Mouse (Mus musculus) intestine, postnatal 0 days (tissue): ENCODE measurements around the gene Tesk2. TPM values are rescaled to one million over a fixed set of nuclear protein-coding genes. Genes with fewer than 3 reads are reported as not detected.

Experiments
- ATAC-seq: fragments of 200-750 bp; cut with Nextera tagmentation; 2 replicates; pipeline ENCODE4 v1.8.0; 2017; ENCODE audit warnings: mild to moderate bottlenecking, moderate TSS enrichment, moderate library complexity
- H3K27ac ChIP-seq: fragments of 300-500 bp; sonication (generic); 2 replicates; pipeline ENCODE4 v1.5.1; 2014; ENCODE audit warnings: mild to moderate bottlenecking, low read depth, low read length, moderate library complexity
- H3K27me3 ChIP-seq: fragments of 300-500 bp; sonication (generic); replicated peaks from 2 replicates; pipeline ENCODE4 v1.6.1; 2014; ENCODE audit warnings: low read length, mixed read lengths; ENCODE audit not compliant: control insufficient read depth, insufficient read depth
- H3K36me3 ChIP-seq: fragments of 300-500 bp; sonication (generic); 2 replicates; pipeline ENCODE4 v1.6.1; 2014; ENCODE audit warnings: mild to moderate bottlenecking, moderate library complexity; ENCODE audit not compliant: control insufficient read depth, insufficient read depth
- H3K4me1 ChIP-seq: fragments of 300-500 bp; sonication (generic); replicated peaks from 2 replicates; pipeline ENCODE4 v1.6.1; 2014; ENCODE audit warnings: antibody characterized with exemption, low read length, mixed read lengths; ENCODE audit not compliant: control insufficient read depth, insufficient read depth
- H3K4me2 ChIP-seq: fragments of 300-500 bp; sonication (generic); replicated peaks from 2 replicates; pipeline ENCODE4 v1.6.1; 2014; ENCODE audit warnings: low read depth, mild to moderate bottlenecking, moderate library complexity
- H3K4me3 ChIP-seq: fragments of 300-500 bp; sonication (generic); 2 replicates; pipeline ENCODE4 v1.5.1; 2014; ENCODE audit warnings: low read depth, low read length
- H3K9ac ChIP-seq: fragments of 300-500 bp; sonication (generic); 2 replicates; pipeline ENCODE4 v1.6.1; 2014; ENCODE audit warnings: mild to moderate bottlenecking, low read depth, low read length
- H3K9me3 ChIP-seq: fragments of 300-500 bp; sonication (generic); 2 replicates; pipeline ENCODE4 v1.6.1; 2016; ENCODE audit warnings: mixed run types; ENCODE audit not compliant: control insufficient read depth
- CTCF ChIP-seq: sonication (generic); IDR thresholded peaks from 2 replicates; pipeline ENCODE4 v1.5.1; 2016; ENCODE audit warnings: low read depth, mild to moderate bottlenecking, control low read depth, antibody characterized with exemption, moderate library complexity
- WGBS: fragments of 180-500 bp; shearing (Covaris S2); extraction: QIAGEN DNeasy Blood & Tissue Kit; methylation state at CpG from one replicate; pipeline ENCODE4 v1.1.7; 2014; 5-methylcytosine and 5-hydroxymethylcytosine counted together
- polyA plus RNA-seq: library from polyadenylated mRNA; unstranded; fragments of >200 nt; fragmentation: Nextera tagmentation; extraction: Ambion mirVana; gene quantifications from 2 replicates; pipeline ENCODE4 v1.2.1, GENCODE M21; 2015

Tesk2 gene
- polyA plus RNA-seq, 1 experiment from 2014 or later = 6.6 TPM

GRCm38 (mm10) chr4:116840841-116841240 lies 120.1 kb downstream of the Tesk2 start:
- Histone ChIP-seq H3K4me3 (no peak overlapping the region), H3K36me3 (no peaks in the 10 kb centered on the region), H3K9ac (no peak overlapping the region), H3K4me2 (no peak overlapping the region), H3K27me3 (no peaks in the 10 kb centered on the region), H3K27ac (no peak overlapping the region), H3K9me3 (no peaks in the 10 kb centered on the region), H3K4me1 (no peaks in the 10 kb centered on the region; the same call in 1 of the 2 replicates)
- WGBS = 83% methylated on average over 6 of the region's 6 CpGs
- TF ChIP-seq CTCF = no peak
- no peak for ATAC-seq

GRCm38 (mm10) chr4:116844324-116844723 lies 123.6 kb downstream of the Tesk2 start:
- Histone ChIP-seq H3K36me3 (no peaks in the 10 kb centered on the region), H3K4me3 (no peak overlapping the region), H3K27ac (no peak overlapping the region), H3K4me2 (no peak overlapping the region), H3K27me3 (no peaks in the 10 kb centered on the region), H3K9me3 (no peaks in the 10 kb centered on the region), H3K4me1 (no peaks in the 10 kb centered on the region), H3K9ac (no peak overlapping the region)
- WGBS = 95% methylated on average over 3 of the region's 3 CpGs
- no peak for ATAC-seq
- TF ChIP-seq CTCF = 0 out of 2 replicates have a peak, but pooled peaks have one; percentile 22

GRCm38 (mm10) chr4:116849901-116850300 lies 129.2 kb downstream of the Tesk2 start:
- Histone ChIP-seq H3K36me3 (no peaks in the 10 kb centered on the region), H3K9ac (no peak overlapping the region), H3K4me2 (no peak overlapping the region), H3K27ac (no peak overlapping the region), H3K4me3 (no peak overlapping the region), H3K27me3 (no peaks in the 10 kb centered on the region), H3K9me3 (no peaks in the 10 kb centered on the region), H3K4me1 (no peaks in the 10 kb centered on the region)
- no peak for ATAC-seq
- no peak for TF ChIP-seq CTCF
- 73% methylated on average over 3 of the region's 3 CpGs for WGBS

GRCm38 (mm10) chr4:116854286-116854685 lies 133.5 kb downstream of the Tesk2 start:
- H3K27ac ChIP-seq = no peak overlapping the region
- TF ChIP-seq CTCF = no peak
- no peaks in the 10 kb centered on the region for H3K27me3 ChIP-seq
- 44% methylated on average over 2 of the region's 2 CpGs for WGBS
- ATAC-seq = no peak
- H3K4me1 ChIP-seq = no peaks in the 10 kb centered on the region; the same call in 1 of the 2 replicates
- no peak overlapping the region for H3K9ac ChIP-seq
- H3K4me3 ChIP-seq = no peak overlapping the region
- H3K9me3 ChIP-seq = no peaks in the 10 kb centered on the region
- H3K36me3 ChIP-seq = no peaks in the 10 kb centered on the region
- no peak overlapping the region for H3K4me2 ChIP-seq

Other genes starting within 250 kb of the Tesk2 start
- gene Ipp, start 213.4 kb upstream of the Tesk2 start, polyA plus RNA-seq = 8.8 and 9.1 TPM in 2 replicates
- 17.0 and 19.1 TPM in 2 replicates for gene Tmem69, start 165.0 kb upstream of the Tesk2 start, polyA plus RNA-seq
- gene Gpbp1l1, start 163.3 kb upstream of the Tesk2 start, polyA plus RNA-seq = 31.3 and 33.9 TPM in 2 replicates
- gene Ccdc17, start 124.3 kb upstream of the Tesk2 start, polyA plus RNA-seq = 4.1 and 6.1 TPM in 2 replicates
- 36.9 and 38.6 TPM in 2 replicates for gene Nasp, start 93.0 kb upstream of the Tesk2 start, polyA plus RNA-seq
- 860 and 870 TPM in 2 replicates for gene Akr1a1, start 69.3 kb upstream of the Tesk2 start, polyA plus RNA-seq
- gene Prdx1, start 35.4 kb upstream of the Tesk2 start, polyA plus RNA-seq = 1,180 and 1,265 TPM in 2 replicates
- gene Mmachc, start 12.5 kb upstream of the Tesk2 start, polyA plus RNA-seq = 5.9 and 6.3 TPM in 2 replicates
- gene Ccdc163, start 12.4 kb upstream of the Tesk2 start, polyA plus RNA-seq = 9.1 and 11.3 TPM in 2 replicates
- 13.3 and 14.7 TPM in 2 replicates for gene Toe1, start 86.7 kb downstream of the Tesk2 start, polyA plus RNA-seq
- gene Mutyh, start 86.8 kb downstream of the Tesk2 start, polyA plus RNA-seq = 2.6 and 2.9 TPM in 2 replicates
- 0.51 and 0.99 TPM in 2 replicates for gene Hpdl, start 100.8 kb downstream of the Tesk2 start, polyA plus RNA-seq
- gene Zswim5, start 156.4 kb downstream of the Tesk2 start, polyA plus RNA-seq = 1.9 and 2.1 TPM in 2 replicates